Mouse (Mus musculus) hematopoietic stem cell, adult 5-6 weeks (primary cell): ENCODE data around the gene Ddi2. TPM values are rescaled to one million over a fixed set of nuclear protein-coding genes. Genes with fewer than 3 reads are reported as not detected.
A peak's percentile ranks its signal among the peaks of the same experiment; 100 is the strongest.

Source experiments
- ATAC-seq, 2 experiments: fragments of 125-278 bp in 1 of 2; replicated peaks in 1 of 2; 2 replicates each; pipeline ENCODE4 v1.8.0; 2016 to 2017; ENCODE audit warnings: inconsistent platforms in 2 of 2, mild to moderate bottlenecking in 2 of 2, moderate number of reproducible peaks in 2 of 2, low read depth in 1 of 2, moderate TSS enrichment in 1 of 2; ENCODE audit not compliant: low FRiP score in 2 of 2, poor library complexity in 2 of 2, severe bottlenecking in 2 of 2, insufficient read depth in 1 of 2, low TSS enrichment in 1 of 2
- total RNA-seq: library from RNA; stranded (forward); fragments of 172-1452, 232-1000 nt; gene quantifications from 2 replicates; pipeline ENCODE4 v1.2.3, GENCODE M21; 2017

Gene Ddi2
- total RNA-seq, 1 experiment from 2014 or later: 23.6 TPM

GRCm38 (mm10) chr4:141719304-141719703, 3.9 kb downstream of the Ddi2 start:
- ATAC-seq: no peak

GRCm38 (mm10) chr4:141717633-141718032, 5.6 kb downstream of the Ddi2 start:
- no peak for ATAC-seq

- no peak for ATAC-seq
These were observed 8.2 kb downstream of the Ddi2 start for GRCm38 (mm10) chr4:141715027-141715426.

GRCm38 (mm10) chr4:141713598-141714142, 9.5 kb downstream of the Ddi2 start:
- peak; percentile 75 to 87 for ATAC-seq

- ATAC-seq: no peak
These were observed 12.0 kb downstream of the Ddi2 start for GRCm38 (mm10) chr4:141711250-141711649.

- ATAC-seq: no peak
These were observed 14.2 kb downstream of the Ddi2 start for GRCm38 (mm10) chr4:141708971-141709370.

- ATAC-seq: no peak
These were observed 15.2 kb downstream of the Ddi2 start for GRCm38 (mm10) chr4:141708005-141708404.

- ATAC-seq: no peak
These were observed 17.9 kb downstream of the Ddi2 start for GRCm38 (mm10) chr4:141705331-141705730.

- ATAC-seq: no peak
These were observed 18.6 kb downstream of the Ddi2 start for GRCm38 (mm10) chr4:141704625-141705024.

GRCm38 (mm10) chr4:141694719-141695118, 28.5 kb downstream of the Ddi2 start:
- ATAC-seq: no peak

- no peak for ATAC-seq
These were observed 34.7 kb downstream of the Ddi2 start for GRCm38 (mm10) chr4:141688505-141688904.

GRCm38 (mm10) chr4:141686525-141686924, 36.7 kb downstream of the Ddi2 start:
- no peak for ATAC-seq

GRCm38 (mm10) chr4:141686093-141686492, 37.1 kb downstream of the Ddi2 start:
- no peak for ATAC-seq

GRCm38 (mm10) chr4:141685499-141685898, 37.7 kb downstream of the Ddi2 start, which contains the start of gene Rsc1a1:
TSS of gene Rsc1a1 (minus strand) at chr4:141685599.
- ATAC-seq: no peak

GRCm38 (mm10) chr4:141682706-141683230, 40.5 kb downstream of the Ddi2 start:
- ATAC-seq: no peak

- no peak for ATAC-seq
These were observed 41.5 kb downstream of the Ddi2 start for GRCm38 (mm10) chr4:141681767-141682166.

GRCm38 (mm10) chr4:141680892-141681291, 42.3 kb downstream of the Ddi2 start:
- no peak for ATAC-seq

- ATAC-seq: no peak
These were observed 44.2 kb downstream of the Ddi2 start for GRCm38 (mm10) chr4:141679016-141679415.

- ATAC-seq: no peak
These were observed 46.7 kb downstream of the Ddi2 start for GRCm38 (mm10) chr4:141676462-141676979.
